Mouse (Mus musculus) hindbrain, embryonic 14.5 days (tissue): ENCODE results near the gene Fbxl15. TPM values are rescaled to one million over a fixed set of nuclear protein-coding genes. Genes with fewer than 3 reads are reported as not detected.

ENCODE experiments used
- ATAC-seq: fragments of 200-750 bp; cut with Nextera tagmentation; 2 replicates; pipeline ENCODE4 v1.8.0; 2017; ENCODE audit warnings: moderate number of reproducible peaks, mild to moderate bottlenecking, moderate TSS enrichment, moderate library complexity; ENCODE audit not compliant: low FRiP score
- DNase-seq: peaks from one replicate; pipeline ENCODE4 v3.0.0-alpha.2; 2015; ENCODE audit warnings: low spot score
- H3K27ac ChIP-seq: fragments of 300-500 bp; sonication (generic); 2 replicates; pipeline ENCODE4 v1.5.1; 2014; ENCODE audit warnings: mild to moderate bottlenecking, moderate library complexity
- H3K27me3 ChIP-seq: fragments of 300-500 bp; sonication (generic); 2 replicates; pipeline ENCODE4 v1.6.1; 2014; ENCODE audit warnings: mild to moderate bottlenecking, low read length, mixed read lengths; ENCODE audit not compliant: control insufficient read depth, insufficient read depth
- H3K36me3 ChIP-seq: fragments of 300-500 bp; sonication (generic); replicated peaks from 2 replicates; pipeline ENCODE4 v1.6.1; 2014; ENCODE audit not compliant: control insufficient read depth, insufficient read depth
- H3K4me1 ChIP-seq: fragments of 300-500 bp; sonication (generic); replicated peaks from 2 replicates; pipeline ENCODE4 v1.6.1; 2014; ENCODE audit warnings: antibody characterized with exemption, low read length, mixed read lengths; ENCODE audit not compliant: control insufficient read depth, insufficient read depth
- H3K4me2 ChIP-seq: fragments of 300-500 bp; sonication (generic); replicated peaks from 2 replicates; pipeline ENCODE4 v1.6.1; 2014; ENCODE audit warnings: mild to moderate bottlenecking, moderate library complexity
- H3K4me3 ChIP-seq: fragments of 300-500 bp; sonication (generic); replicated peaks from 2 replicates; pipeline ENCODE4 v1.5.1; 2014; ENCODE audit warnings: mild to moderate bottlenecking, low read length
- H3K9ac ChIP-seq: fragments of 300-500 bp; sonication (generic); 2 replicates; pipeline ENCODE4 v1.6.1; 2014
- H3K9me3 ChIP-seq: fragments of 300-500 bp; sonication (generic); 2 replicates; pipeline ENCODE4 v1.6.1; 2016; ENCODE audit warnings: low read length; ENCODE audit not compliant: control insufficient read depth
- WGBS: fragments of 180-500 bp; shearing (Covaris S2); extraction: QIAGEN DNeasy Blood & Tissue Kit; methylation state at CpG from one replicate; pipeline ENCODE4 v1.1.7; 2014; 5-methylcytosine and 5-hydroxymethylcytosine counted together
- polyA plus RNA-seq: library from polyadenylated mRNA; unstranded; fragments of >200 nt; fragmentation: Nextera tagmentation; extraction: Ambion mirVana; gene quantifications from 2 replicates; pipeline ENCODE4 v1.2.1, GENCODE M21; 2014

The Fbxl15 gene
- polyA plus RNA-seq, 1 experiment from 2014 or later: 45.5 TPM

DNA sequence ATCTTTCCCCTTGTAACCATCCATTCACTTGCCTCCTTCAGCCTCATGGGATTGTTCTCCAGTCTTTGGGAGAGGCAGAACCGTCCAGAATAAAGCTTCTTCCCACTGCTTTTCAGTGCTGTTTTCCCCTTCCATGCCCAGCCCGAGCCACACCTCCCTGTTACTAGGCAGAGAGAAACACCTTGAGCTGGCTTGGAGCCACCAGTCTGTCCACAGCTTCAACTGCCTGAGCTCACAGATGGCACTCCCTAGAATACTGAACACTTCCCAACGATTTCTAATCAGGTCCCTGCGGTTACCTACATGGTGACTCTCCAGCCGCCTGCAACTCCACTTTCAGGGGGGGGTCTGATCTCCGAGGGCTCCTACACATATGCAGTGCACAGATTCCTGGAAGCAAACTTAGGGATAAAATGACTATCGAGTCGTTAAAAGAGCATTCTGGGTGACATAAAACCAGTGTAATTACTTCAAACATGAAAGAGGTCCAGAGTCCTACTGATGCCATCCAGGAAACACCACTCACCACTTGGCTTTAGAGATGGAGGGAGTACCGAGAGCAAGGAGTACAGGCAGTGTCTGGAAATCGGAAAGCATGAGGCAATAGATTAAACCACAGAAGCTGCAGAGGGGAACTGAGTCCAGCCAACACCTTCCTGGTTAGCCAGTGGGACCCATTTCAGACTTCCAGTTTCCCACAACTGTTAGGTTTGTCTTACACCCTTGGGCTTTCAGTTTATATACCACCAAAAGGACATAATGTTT lies 22.4 kb downstream of the Fbxl15 start, which contains the start of gene 2310034G01Rik:
TSS of gene 2310034G01Rik (minus strand) at position 135 of the 765 bp plus-strand sequence.
- Histone ChIP-seq H3K36me3 (no peaks in the 10 kb centered on the region), H3K27me3 (peaks cover 5% of the 10 kb centered on the region; the same call in 1 of the 2 replicates), H3K4me1 (peaks cover 7% of the 10 kb centered on the region; the same call in 1 of the 2 replicates), H3K27ac (peak within 1 kb of the TSS; percentile 94), H3K4me2 (peak within 1 kb of the TSS; percentile 83), H3K9ac (peak within 1 kb of the TSS; percentile 87), H3K4me3 (peak within 1 kb of the TSS; percentile 63), H3K9me3 (no peaks in the 10 kb centered on the region)
- ATAC-seq (no peak), DNase-seq (no peak)
- 63% methylated on average over 10 of the region's 10 CpGs for WGBS

DNA sequence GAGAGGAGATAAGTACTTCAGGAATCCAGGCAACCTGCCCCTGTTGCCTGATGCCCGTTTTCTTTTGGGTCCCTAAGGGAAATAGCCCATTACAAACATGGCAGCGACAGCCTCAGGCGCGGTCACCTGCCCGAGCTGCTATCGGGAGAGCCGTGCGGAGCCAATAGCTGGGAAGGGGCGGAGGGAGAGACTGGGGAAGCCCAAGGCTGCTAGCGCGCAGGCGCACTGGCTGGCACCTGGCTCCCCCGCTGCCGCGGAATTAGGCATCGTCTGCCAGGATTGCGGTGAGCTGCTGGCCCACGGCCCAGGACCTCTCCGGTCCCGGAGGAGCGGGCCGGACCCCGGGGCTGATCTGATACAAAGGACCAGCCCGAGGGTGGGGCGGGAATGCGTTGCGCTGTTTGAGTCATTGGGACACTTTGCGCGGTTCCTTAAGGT lies 28.7 kb downstream of the Fbxl15 start:
- WGBS: under 1% methylated on average over 29 of the region's 29 CpGs
- peak; percentile 91 for ATAC-seq
- DNase-seq: peak; percentile 89
- H3K4me2 ChIP-seq: peak overlapping the region; percentile 82
- H3K27me3 ChIP-seq: no peaks in the 10 kb centered on the region; the same call in 1 of the 2 replicates
- H3K9me3 ChIP-seq: no peaks in the 10 kb centered on the region
- H3K9ac ChIP-seq: peak overlapping the region; percentile 74
- H3K36me3 ChIP-seq: no peaks in the 10 kb centered on the region
- H3K27ac ChIP-seq: 0 out of 2 replicates have a peak overlapping the region, but pooled peaks have one; percentile 22
- 0 out of 2 replicates have a peak, but pooled peaks cover 4% of the 10 kb centered on the region for H3K4me1 ChIP-seq
- H3K4me3 ChIP-seq: peak overlapping the region; percentile 48

DNA sequence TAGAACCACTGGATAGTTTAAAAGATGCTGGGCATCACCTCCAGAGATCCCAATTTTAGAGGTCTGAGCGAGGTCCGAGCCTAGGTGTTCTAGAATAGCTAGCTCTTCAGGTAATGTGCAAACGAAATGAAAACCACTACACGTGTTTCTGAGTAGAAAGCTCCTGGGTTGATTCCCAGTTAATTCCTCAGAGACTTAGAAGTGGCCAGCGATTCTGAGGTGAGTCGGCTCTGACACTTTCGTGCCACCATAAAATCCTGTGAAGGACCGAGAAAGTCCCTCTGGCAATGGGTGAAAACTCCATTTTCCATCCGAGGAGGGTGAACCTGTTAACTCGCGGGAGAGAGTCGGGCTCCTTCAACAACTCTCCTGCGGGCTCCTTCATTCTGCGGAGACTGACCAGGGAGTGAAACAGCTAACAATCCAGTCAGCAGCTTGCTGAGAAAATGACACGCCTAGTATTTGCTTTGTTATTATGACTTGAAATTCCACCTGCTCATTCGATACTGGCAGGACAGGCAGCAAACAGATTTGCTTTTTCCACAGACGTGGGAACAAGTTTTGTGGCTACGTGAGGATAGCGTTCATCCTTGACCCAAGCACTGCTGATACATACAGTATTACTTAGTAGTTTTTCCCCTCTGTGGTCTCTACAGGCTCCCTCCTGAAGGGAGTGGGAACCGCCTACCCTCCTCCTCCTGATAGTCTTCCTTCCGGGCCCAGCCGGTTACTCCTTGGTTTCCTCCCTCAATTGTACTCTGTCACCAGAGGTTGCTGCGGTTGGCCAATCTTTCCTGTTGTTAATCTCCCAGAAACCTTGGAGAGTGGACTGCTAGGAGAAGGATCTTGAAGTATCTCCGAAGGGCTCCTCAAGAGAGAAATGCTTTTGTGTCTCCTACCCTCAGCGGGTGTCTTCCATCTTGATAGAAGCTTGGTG lies 29.6 kb downstream of the Fbxl15 start:
- WGBS: 19% methylated on average over 25 of the region's 25 CpGs
- Histone ChIP-seq H3K9me3 (no peaks in the 10 kb centered on the region), H3K36me3 (no peaks in the 10 kb centered on the region), H3K4me2 (peak overlapping the region; percentile 82), H3K27me3 (no peaks in the 10 kb centered on the region; the same call in 1 of the 2 replicates), H3K27ac (no peak overlapping the region), H3K4me1 (0 out of 2 replicates have a peak, but pooled peaks cover 4% of the 10 kb centered on the region), H3K4me3 (peak overlapping the region; percentile 48), H3K9ac (peak overlapping the region; percentile 74)
- ATAC-seq (no peak), DNase-seq (no peak)

DNA sequence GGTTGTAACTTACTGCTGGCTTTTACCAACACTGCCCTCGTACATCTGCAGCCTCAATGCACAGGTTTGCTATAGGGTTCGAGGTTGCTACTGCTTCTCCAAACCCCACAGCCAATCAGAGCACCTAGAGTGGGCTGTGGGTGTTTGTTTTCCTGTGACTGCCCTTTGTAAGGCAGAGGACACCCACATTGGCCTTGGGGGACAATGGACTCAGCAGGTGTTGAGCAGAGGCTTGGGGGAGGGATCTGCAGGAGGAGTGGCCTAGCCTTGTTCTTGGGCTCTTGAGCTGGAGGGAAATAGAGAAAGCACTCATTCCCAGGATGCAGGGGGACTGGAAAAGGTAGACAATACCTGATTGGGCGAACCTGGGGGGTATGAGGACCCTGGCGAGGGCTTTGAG lies 30.4 kb downstream of the Fbxl15 start:
- ATAC-seq (no peak), DNase-seq (no peak)
- H3K4me2 ChIP-seq: no peak overlapping the region
- H3K36me3 ChIP-seq: no peaks in the 10 kb centered on the region
- H3K27ac ChIP-seq: no peak overlapping the region
- no peaks in the 10 kb centered on the region; the same call in 1 of the 2 replicates for H3K27me3 ChIP-seq
- no peak overlapping the region for H3K9ac ChIP-seq
- H3K9me3 ChIP-seq: no peaks in the 10 kb centered on the region
- WGBS: 60% methylated on average over 4 of the region's 4 CpGs
- H3K4me3 ChIP-seq: no peak overlapping the region
- 0 out of 2 replicates have a peak, but pooled peaks cover 4% of the 10 kb centered on the region for H3K4me1 ChIP-seq

DNA sequence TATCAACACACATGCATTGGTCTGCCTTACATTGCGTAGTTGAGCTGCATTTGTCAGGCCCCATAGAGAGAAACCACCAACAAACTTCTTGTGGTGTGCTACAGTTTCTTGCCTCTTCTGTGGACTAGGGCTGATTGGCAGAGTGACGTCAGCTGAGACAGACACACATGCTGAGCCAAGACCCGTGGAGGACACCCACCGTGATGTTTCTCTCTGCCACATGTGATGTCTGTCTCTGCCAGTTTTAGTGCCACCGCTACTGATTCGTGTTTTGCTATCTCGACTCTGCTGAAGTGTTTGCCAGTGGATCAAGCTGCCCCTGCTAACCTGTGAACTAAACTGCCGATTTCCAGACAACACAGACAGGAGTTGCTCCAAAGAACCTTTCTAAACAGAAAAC lies 34.1 kb downstream of the Fbxl15 start:
- 82% methylated on average over 8 of the region's 8 CpGs for WGBS
- ATAC-seq: no peak
- Histone ChIP-seq H3K9me3 (no peaks in the 10 kb centered on the region), H3K27ac (no peak overlapping the region), H3K4me3 (no peak overlapping the region), H3K27me3 (no peaks in the 10 kb centered on the region; the same call in 1 of the 2 replicates), H3K9ac (no peak overlapping the region), H3K4me2 (no peak overlapping the region), H3K36me3 (no peaks in the 10 kb centered on the region), H3K4me1 (0 out of 2 replicates have a peak, but pooled peaks cover 4% of the 10 kb centered on the region)
- DNase-seq: no peak

GRCm38 (mm10) chr19:46363294-46364009 lies 35.5 kb downstream of the Fbxl15 start:
- no peaks in the 10 kb centered on the region for H3K36me3 ChIP-seq
- H3K4me2 ChIP-seq: no peak overlapping the region
- no peak for DNase-seq
- WGBS: 92% methylated on average over 11 of the region's 11 CpGs
- ATAC-seq: no peak
- no peak overlapping the region for H3K4me3 ChIP-seq
- H3K27me3 ChIP-seq: no peaks in the 10 kb centered on the region
- H3K4me1 ChIP-seq: no peaks in the 10 kb centered on the region
- H3K27ac ChIP-seq: no peak overlapping the region
- no peak overlapping the region for H3K9ac ChIP-seq
- H3K9me3 ChIP-seq: no peaks in the 10 kb centered on the region

GRCm38 (mm10) chr19:46367798-46368590 lies 40.0 kb downstream of the Fbxl15 start:
- ATAC-seq: no peak
- no peak for DNase-seq
- no peaks in the 10 kb centered on the region for H3K27me3 ChIP-seq
- H3K27ac ChIP-seq: no peak overlapping the region
- 92% methylated on average over 23 of the region's 23 CpGs for WGBS
- H3K9ac ChIP-seq: no peak overlapping the region
- no peaks in the 10 kb centered on the region for H3K9me3 ChIP-seq
- no peaks in the 10 kb centered on the region for H3K36me3 ChIP-seq
- H3K4me2 ChIP-seq: no peak overlapping the region
- H3K4me1 ChIP-seq: no peaks in the 10 kb centered on the region
- no peak overlapping the region for H3K4me3 ChIP-seq

DNA sequence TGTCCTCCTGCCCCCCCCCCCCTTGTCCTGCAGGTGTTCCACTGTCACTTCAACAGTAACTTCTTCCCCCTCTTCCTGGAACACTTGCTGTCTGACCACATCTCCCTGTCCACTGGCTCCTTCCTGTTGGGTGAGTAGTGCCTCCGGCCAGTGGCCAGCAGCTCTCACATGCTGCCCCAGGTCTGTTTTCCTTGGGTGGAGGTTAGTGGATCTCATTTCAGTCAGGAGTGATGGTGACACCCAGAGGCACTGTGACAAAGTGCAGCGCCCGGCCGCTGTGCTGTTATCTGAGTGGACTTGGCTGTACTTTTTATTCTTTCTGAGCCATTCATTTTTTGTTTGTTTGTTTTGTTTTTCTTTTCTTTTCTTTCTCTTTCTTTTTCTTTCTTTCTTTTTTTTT lies 41.2 kb downstream of the Fbxl15 start:
- H3K4me1 ChIP-seq: no peaks in the 10 kb centered on the region
- no peaks in the 10 kb centered on the region for H3K36me3 ChIP-seq
- H3K4me2 ChIP-seq: no peak overlapping the region
- ATAC-seq (no peak), DNase-seq (peak; percentile 54)
- WGBS: 35% methylated on average over 4 of the region's 4 CpGs
- H3K4me3 ChIP-seq: no peak overlapping the region
- no peak overlapping the region for H3K27ac ChIP-seq
- H3K9me3 ChIP-seq: no peaks in the 10 kb centered on the region
- H3K27me3 ChIP-seq: no peaks in the 10 kb centered on the region
- H3K9ac ChIP-seq: no peak overlapping the region
